Mouse (Mus musculus) embryonic facial prominence, embryonic 13.5 days (tissue): ENCODE measurements around the gene Maob. TPM values are rescaled to one million over a fixed set of nuclear protein-coding genes. Genes with fewer than 3 reads are reported as not detected.

ENCODE experiments used
- ATAC-seq: fragments of 200-750 bp; cut with Nextera tagmentation; 2 replicates; pipeline ENCODE4 v1.8.0; 2017; ENCODE audit warnings: low read depth; ENCODE audit not compliant: insufficient number of reproducible peaks, insufficient read depth, low FRiP score, low TSS enrichment
- H3K27ac ChIP-seq: fragments of 300-500 bp; sonication (generic); 2 replicates; pipeline ENCODE4 v1.5.1; 2015; ENCODE audit warnings: moderate library complexity, mild to moderate bottlenecking, inconsistent platforms
- H3K27me3 ChIP-seq: fragments of 300-500 bp; sonication (generic); 2 replicates; pipeline ENCODE4 v1.6.1; 2015; ENCODE audit warnings: mild to moderate bottlenecking, inconsistent platforms
- H3K36me3 ChIP-seq: fragments of 300-500 bp; sonication (generic); 2 replicates; pipeline ENCODE4 v1.6.1; 2015; ENCODE audit warnings: mild to moderate bottlenecking, inconsistent platforms
- H3K4me1 ChIP-seq: fragments of 300-500 bp; sonication (generic); 2 replicates; pipeline ENCODE4 v1.6.1; 2015; ENCODE audit warnings: inconsistent platforms
- H3K4me2 ChIP-seq: fragments of 300-500 bp; sonication (generic); 2 replicates; pipeline ENCODE4 v1.6.1; 2015; ENCODE audit warnings: moderate library complexity, mild to moderate bottlenecking, inconsistent platforms
- H3K4me3 ChIP-seq: fragments of 300-500 bp; sonication (generic); 2 replicates; pipeline ENCODE4 v1.5.1; 2015; ENCODE audit warnings: mild to moderate bottlenecking, inconsistent platforms
- H3K9ac ChIP-seq: fragments of 300-500 bp; sonication (generic); 2 replicates; pipeline ENCODE4 v1.6.1; 2015; ENCODE audit warnings: mild to moderate bottlenecking, inconsistent platforms
- H3K9me3 ChIP-seq: fragments of 300-500 bp; sonication (generic); 2 replicates; pipeline ENCODE4 v1.6.1; 2016; ENCODE audit warnings: inconsistent platforms
- WGBS: fragments of 180-500 bp; shearing (Covaris S2); methylation state at CpG from one replicate; pipeline ENCODE4 v1.1.7; 2015; ENCODE audit warnings: mixed read lengths; 5-methylcytosine and 5-hydroxymethylcytosine counted together
- polyA plus RNA-seq: library from polyadenylated mRNA; unstranded; fragments of >200 nt; fragmentation: Nextera tagmentation; extraction: Ambion mirVana; gene quantifications from 2 replicates; pipeline ENCODE4 v1.2.1, GENCODE M21; 2015

The Maob gene
- 13.9 and 17.5 TPM in 2 replicates for polyA plus RNA-seq

DNA sequence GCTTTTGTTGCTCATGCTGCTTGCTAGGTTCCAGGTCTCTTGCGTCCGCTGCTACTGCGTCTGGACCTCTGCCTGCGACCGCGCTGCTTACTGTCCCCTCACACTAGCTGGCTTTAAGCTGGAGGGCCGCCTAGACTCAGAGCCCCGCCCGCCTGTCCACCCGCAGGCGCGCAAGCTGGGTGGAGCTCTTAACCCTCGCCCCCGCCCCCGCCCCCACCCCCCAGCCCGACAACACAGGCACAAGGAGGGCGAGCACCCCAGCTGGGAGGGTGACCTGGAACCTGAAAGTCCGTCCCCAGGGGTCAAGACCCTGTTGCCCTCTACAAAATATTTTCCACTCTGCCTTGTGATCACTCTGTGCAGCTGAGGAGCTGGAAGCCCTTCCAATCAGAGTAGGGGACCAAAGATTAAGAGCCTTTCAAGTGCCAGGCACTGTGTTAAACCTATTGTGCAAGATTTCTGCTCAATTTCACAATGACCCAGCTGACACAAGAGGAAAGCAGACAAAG, at the start of gene Maob:
Maob (minus strand) TSS at position 106 of the 509 bp plus-strand sequence.
- no peak within 1 kb of the TSS for H3K27ac ChIP-seq
- no peaks in the 10 kb centered on the region for H3K9me3 ChIP-seq
- 16% methylated on average over 16 of the region's 18 CpGs for WGBS
- H3K36me3 ChIP-seq, result no peaks in the 10 kb centered on the region
- H3K4me3 ChIP-seq, result peak within 1 kb of the TSS; percentile 37
- H3K9ac ChIP-seq, result peak within 1 kb of the TSS; percentile 66
- H3K4me1 ChIP-seq, result no peaks in the 10 kb centered on the region
- no peaks in the 10 kb centered on the region for H3K27me3 ChIP-seq
- peak within 1 kb of the TSS; percentile 55 for H3K4me2 ChIP-seq
- ATAC-seq, result no peak

- H3K9me3 ChIP-seq, result no peaks in the 10 kb centered on the region
- H3K4me2 ChIP-seq, result no peak overlapping the region
- H3K4me1 ChIP-seq, result no peaks in the 10 kb centered on the region
- H3K4me3 ChIP-seq, result no peak overlapping the region
- no peak overlapping the region for H3K27ac ChIP-seq
- H3K36me3 ChIP-seq, result no peaks in the 10 kb centered on the region
- no peak overlapping the region for H3K9ac ChIP-seq
- ATAC-seq, result no peak
- no peaks in the 10 kb centered on the region for H3K27me3 ChIP-seq
These were observed 43.1 kb upstream of the Maob start for GRCm38 (mm10) chrX:16860244-16860643.

- no peak overlapping the region for H3K4me2 ChIP-seq
- WGBS, result 86% methylated on average over 2 of the region's 2 CpGs
- H3K27me3 ChIP-seq, result no peaks in the 10 kb centered on the region
- H3K27ac ChIP-seq, result no peak overlapping the region
- H3K9ac ChIP-seq, result no peak overlapping the region
- H3K9me3 ChIP-seq, result no peaks in the 10 kb centered on the region
- no peaks in the 10 kb centered on the region for H3K4me1 ChIP-seq
- ATAC-seq, result no peak
- H3K36me3 ChIP-seq, result no peaks in the 10 kb centered on the region
- no peak overlapping the region for H3K4me3 ChIP-seq
These were observed 28.9 kb upstream of the Maob start for GRCm38 (mm10) chrX:16846034-16846433.

DNA sequence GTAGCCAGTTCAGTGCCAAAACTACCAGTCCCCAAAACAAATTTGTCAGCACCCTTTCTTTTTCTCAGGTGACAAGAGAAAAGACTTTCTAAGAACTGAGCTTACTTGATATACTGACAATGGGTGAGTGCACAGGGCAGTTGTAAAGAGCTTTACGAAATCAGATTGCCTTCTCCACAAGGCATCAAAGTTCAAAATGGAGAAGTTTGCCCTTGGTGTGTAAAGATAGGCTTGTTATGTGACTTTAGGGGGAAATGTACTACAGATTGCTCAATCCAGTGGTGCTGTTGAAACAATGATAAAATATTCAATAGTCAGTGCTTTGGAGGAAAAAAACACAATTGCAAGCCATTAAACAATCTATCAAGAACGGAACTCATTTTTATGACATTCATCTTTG, 24.3 kb upstream of the Maob start:
- Histone ChIP-seq H3K4me2 (no peak overlapping the region), H3K9ac (no peak overlapping the region)

DNA sequence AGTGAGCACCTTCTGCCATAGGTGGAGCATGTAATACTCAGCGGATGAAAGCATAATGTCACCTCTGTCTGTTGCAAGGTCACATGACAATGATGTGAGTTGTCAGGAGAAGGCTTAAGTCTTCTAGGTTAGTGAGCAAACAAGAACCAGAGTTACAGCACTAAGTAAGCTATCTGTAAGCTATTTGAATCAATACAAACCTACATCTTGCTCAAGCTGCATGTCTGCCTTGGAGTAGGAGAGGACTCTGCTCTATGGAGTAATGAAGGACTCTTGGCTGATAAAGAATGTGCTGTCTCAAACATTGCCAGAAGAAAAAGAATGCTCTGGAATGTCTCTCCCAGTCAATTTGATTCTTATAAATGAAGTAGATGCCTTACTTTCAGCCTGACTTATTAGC, 20.1 kb upstream of the Maob start:
- no peak overlapping the region for H3K4me3 ChIP-seq
- no peak for ATAC-seq
- no peak overlapping the region for H3K27ac ChIP-seq
- no peaks in the 10 kb centered on the region for H3K4me1 ChIP-seq
- H3K4me2 ChIP-seq, result no peak overlapping the region
- no peaks in the 10 kb centered on the region for H3K36me3 ChIP-seq
- WGBS, result 83% methylated on average over 1 of the region's 1 CpGs
- no peaks in the 10 kb centered on the region for H3K9me3 ChIP-seq
- no peaks in the 10 kb centered on the region for H3K27me3 ChIP-seq
- H3K9ac ChIP-seq, result no peak overlapping the region

More for the DNA sequence above, 24.3 kb upstream of the Maob start:
- H3K9me3 ChIP-seq, result no peaks in the 10 kb centered on the region
- 81% methylated on average over 2 of the region's 2 CpGs for WGBS
- no peak overlapping the region for H3K4me3 ChIP-seq
- no peaks in the 10 kb centered on the region for H3K36me3 ChIP-seq
- no peaks in the 10 kb centered on the region for H3K27me3 ChIP-seq
- no peaks in the 10 kb centered on the region for H3K4me1 ChIP-seq
- H3K27ac ChIP-seq, result no peak overlapping the region
- ATAC-seq, result no peak

GRCm38 (mm10) chrX:16836488-16837082, 19.4 kb upstream of the Maob start:
- no peak overlapping the region for H3K27ac ChIP-seq
- H3K36me3 ChIP-seq, result no peaks in the 10 kb centered on the region
- H3K4me1 ChIP-seq, result no peaks in the 10 kb centered on the region
- no peak overlapping the region for H3K4me2 ChIP-seq
- no peak overlapping the region for H3K4me3 ChIP-seq
- no peaks in the 10 kb centered on the region for H3K27me3 ChIP-seq
- H3K9me3 ChIP-seq, result no peaks in the 10 kb centered on the region
- H3K9ac ChIP-seq, result no peak overlapping the region
- no peak for ATAC-seq

DNA sequence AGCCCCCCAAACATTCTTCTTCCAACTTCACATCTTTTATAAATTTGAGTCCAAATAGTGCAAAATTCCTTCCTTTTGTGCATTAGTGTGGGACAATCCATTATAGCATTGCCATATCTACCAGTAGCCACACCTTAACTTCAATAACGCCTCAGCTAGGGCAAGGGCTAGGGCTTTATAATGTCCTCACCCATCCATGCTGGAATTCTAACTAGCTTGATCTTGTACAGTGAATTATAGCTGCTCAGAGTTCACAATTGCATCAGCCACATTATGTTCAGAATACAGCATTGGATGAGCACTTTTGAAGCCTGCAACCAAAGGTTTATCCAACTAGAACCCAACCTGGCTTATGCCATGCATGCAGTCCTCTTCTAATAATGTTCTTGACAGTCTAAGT, 8.9 kb upstream of the Maob start:
- no peak for ATAC-seq
- H3K27ac ChIP-seq, result no peak overlapping the region
- H3K4me1 ChIP-seq, result no peaks in the 10 kb centered on the region
- H3K36me3 ChIP-seq, result no peaks in the 10 kb centered on the region
- no peak overlapping the region for H3K4me2 ChIP-seq
- no peak overlapping the region for H3K4me3 ChIP-seq
- H3K9ac ChIP-seq, result no peak overlapping the region
- no peaks in the 10 kb centered on the region for H3K9me3 ChIP-seq
- H3K27me3 ChIP-seq, result no peaks in the 10 kb centered on the region
- 68% methylated on average over 1 of the region's 1 CpGs for WGBS

- 80% methylated on average over 3 of the region's 3 CpGs for WGBS
- no peak overlapping the region for H3K9ac ChIP-seq
- no peaks in the 10 kb centered on the region for H3K9me3 ChIP-seq
- no peaks in the 10 kb centered on the region for H3K27me3 ChIP-seq
- ATAC-seq, result no peak
- no peak overlapping the region for H3K4me3 ChIP-seq
- no peak overlapping the region for H3K27ac ChIP-seq
- H3K4me1 ChIP-seq, result no peaks in the 10 kb centered on the region
- no peaks in the 10 kb centered on the region for H3K36me3 ChIP-seq
- no peak overlapping the region for H3K4me2 ChIP-seq
These were observed 1.2 kb downstream of the Maob start for GRCm38 (mm10) chrX:16815965-16816364.

GRCm38 (mm10) chrX:16812080-16812479, 5.1 kb downstream of the Maob start:
- no peak overlapping the region for H3K27ac ChIP-seq
- H3K4me2 ChIP-seq, result no peak overlapping the region
- H3K27me3 ChIP-seq, result no peaks in the 10 kb centered on the region
- H3K9ac ChIP-seq, result no peak overlapping the region
- H3K4me3 ChIP-seq, result no peak overlapping the region
- 64% methylated on average over 3 of the region's 3 CpGs for WGBS
- ATAC-seq, result no peak
- H3K36me3 ChIP-seq, result no peaks in the 10 kb centered on the region
- H3K9me3 ChIP-seq, result no peaks in the 10 kb centered on the region
- no peaks in the 10 kb centered on the region for H3K4me1 ChIP-seq

DNA sequence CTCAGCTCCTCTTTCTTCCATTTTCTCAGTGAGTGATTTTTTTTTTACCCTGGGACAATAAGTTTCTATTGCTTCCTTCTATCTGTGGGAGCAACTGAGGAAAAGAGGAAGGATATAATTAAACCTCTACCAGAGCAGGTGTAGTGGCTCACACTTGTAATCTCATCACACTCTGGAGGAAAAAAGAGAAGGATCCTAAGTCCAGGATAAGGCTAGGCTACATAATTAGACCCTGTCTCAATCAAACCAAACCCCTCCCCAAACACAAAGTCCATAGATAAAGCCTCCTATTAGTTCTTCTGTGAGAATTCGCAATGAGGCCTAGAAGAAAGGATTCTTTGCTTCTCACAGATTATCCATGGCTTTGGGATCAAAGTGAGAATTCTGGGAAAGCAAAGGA, 49.7 kb downstream of the Maob start:
- 77% methylated on average over 1 of the region's 1 CpGs for WGBS
- no peak for ATAC-seq
- no peak overlapping the region for H3K4me3 ChIP-seq
- no peaks in the 10 kb centered on the region for H3K4me1 ChIP-seq
- H3K36me3 ChIP-seq, result no peaks in the 10 kb centered on the region
- no peak overlapping the region for H3K4me2 ChIP-seq
- no peaks in the 10 kb centered on the region for H3K9me3 ChIP-seq
- H3K9ac ChIP-seq, result no peak overlapping the region
- H3K27ac ChIP-seq, result no peak overlapping the region
- no peaks in the 10 kb centered on the region for H3K27me3 ChIP-seq

DNA sequence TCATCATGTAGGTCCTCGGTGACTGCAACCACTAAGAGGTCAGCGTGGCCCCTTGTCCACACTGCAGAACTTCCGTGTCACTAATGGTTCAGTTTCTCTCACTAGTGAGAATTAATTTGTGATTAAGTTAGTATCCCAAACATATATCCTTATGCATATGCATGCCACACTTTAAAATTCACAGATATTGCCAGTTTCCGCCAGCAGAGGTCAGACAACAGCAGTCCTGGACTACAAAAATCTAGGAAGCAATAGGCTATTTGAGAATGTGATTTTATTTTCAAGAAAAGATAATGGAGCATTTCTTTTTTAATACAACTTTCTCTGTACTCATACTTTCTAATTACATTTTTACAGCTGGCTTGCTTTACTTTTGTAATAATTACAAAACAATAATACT, 51.0 kb downstream of the Maob start:
- no peak overlapping the region for H3K27ac ChIP-seq
- no peaks in the 10 kb centered on the region for H3K9me3 ChIP-seq
- 59% methylated on average over 4 of the region's 4 CpGs for WGBS
- no peak overlapping the region for H3K9ac ChIP-seq
- no peak overlapping the region for H3K4me2 ChIP-seq
- H3K27me3 ChIP-seq, result no peaks in the 10 kb centered on the region
- H3K4me3 ChIP-seq, result no peak overlapping the region
- ATAC-seq, result no peak
- no peaks in the 10 kb centered on the region for H3K36me3 ChIP-seq
- H3K4me1 ChIP-seq, result no peaks in the 10 kb centered on the region

DNA sequence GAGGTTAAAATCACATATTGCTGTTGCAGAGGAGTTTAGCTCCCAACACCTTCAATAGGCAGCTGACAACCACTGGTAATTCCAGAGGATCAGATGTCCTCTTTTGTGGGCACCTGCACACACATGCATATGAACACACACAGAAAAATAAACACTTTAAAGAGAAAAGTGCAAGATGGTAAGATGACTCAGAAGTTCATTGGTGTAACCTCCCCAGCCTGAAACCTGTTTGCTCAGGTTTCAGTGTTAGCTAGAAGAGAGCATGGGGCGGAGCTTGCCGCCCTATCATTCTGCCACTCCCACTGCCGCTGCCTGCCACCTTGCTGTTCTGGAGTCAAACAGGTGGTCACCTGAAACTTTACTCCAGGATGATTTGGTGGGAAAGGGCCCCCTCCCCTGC, 55.7 kb downstream of the Maob start:
- 38% methylated on average over 3 of the region's 3 CpGs for WGBS
- Histone ChIP-seq H3K9me3 (no peaks in the 10 kb centered on the region), H3K4me2 (no peak overlapping the region), H3K4me3 (no peak overlapping the region), H3K27me3 (no peaks in the 10 kb centered on the region), H3K4me1 (no peaks in the 10 kb centered on the region), H3K9ac (no peak overlapping the region), H3K27ac (no peak overlapping the region), H3K36me3 (no peaks in the 10 kb centered on the region)
- no peak for ATAC-seq
